Mouse (Mus musculus): Measurements from ENCODE around the gene Dazap2. TPM values are rescaled to one million over a fixed set of nuclear protein-coding genes. Genes with fewer than 3 reads are reported as not detected.
A peak's percentile ranks its signal among the peaks of the same experiment; 100 is the strongest.

Dazap2 gene
- total and polyA plus RNA-seq, 3 experiments: 56.0 to 213 (median 159) TPM

GRCm38 (mm10) chr15:100598287-100598882 is 16.8 kb upstream of the Dazap2 start:
- dilution Hi-C loops (cut with MboI; ENCODE audit: extremely low pct_ligation_motif_present, extremely low pct_unique_long_range_greater_than_20kb, low sequenced_read_pairs) (no loop called here), in situ Hi-C loops (cut with MboI; ENCODE audit: low pct_ligation_motif_present, low pct_unique_long_range_greater_than_20kb, low sequenced_read_pairs) (no loop called here)
- H3K9ac ChIP-seq (ENCODE audit: insufficient read depth, low read depth): peak overlapping the region; percentile 95; the same call in 1 of the 2 replicates
- no peaks in the 10 kb centered on the region for H3K36me3 ChIP-seq (replicated peaks in 1 of 2; ENCODE audit: control insufficient read depth in 1 of 2, insufficient read depth in 1 of 2, low read length in 1 of 2)
- peaks cover 18% of the 10 kb centered on the region for H3K27me3 ChIP-seq (replicated peaks)
- H3K4me1 ChIP-seq (ENCODE audit: control insufficient read depth in 1 of 2, insufficient read depth in 2 of 2): peaks cover 14 to 42% of the 10 kb centered on the region in 2 experiments
- H3K4me2 ChIP-seq (ENCODE audit: insufficient read depth, low read depth, poor library complexity, severe bottlenecking): peak overlapping the region; percentile 77
- DNase-seq (ENCODE audit: extremely low read depth): peak; percentile 14
- H3K79me2 ChIP-seq (replicated peaks; ENCODE audit: control insufficient read depth, extremely low read depth, insufficient read depth, poor library complexity, severe bottlenecking): no peaks in the 10 kb centered on the region
- TF ChIP-seq ZC3H11A (IDR thresholded peaks at IDR 0.05; ENCODE audit: low read depth, low read length) (no peak), EP300 (IDR thresholded peaks at IDR 0.05; ENCODE audit: low read length) (0 out of 2 replicates have a peak, but pooled peaks have one; percentile 19), SIN3A (IDR thresholded peaks at IDR 0.05; ENCODE audit: low read length) (peak; percentile 41; the same call in 1 of the 2 replicates), ZNF384 (IDR thresholded peaks at IDR 0.05; ENCODE audit: low read depth, low read length) (peak; percentile 68)
- no peak overlapping the region for H3K27ac ChIP-seq (ENCODE audit: insufficient read depth, low read depth)
- H3K9me3 ChIP-seq (replicated peaks; ENCODE audit: low read length): no peaks in the 10 kb centered on the region
- H3K4me3 ChIP-seq (replicated peaks in 1 of 3; ENCODE audit: low read depth in 2 of 3, low read length in 2 of 3, poor library complexity in 1 of 3): peak overlapping the region; percentile 63 to 90 (median 64)

GRCm38 (mm10) chr15:100598883-100599275 is 16.3 kb upstream of the Dazap2 start:
- TF ChIP-seq ELF1 (IDR thresholded peaks at IDR 0.05; ENCODE audit: low read depth, low read length) (0 out of 2 replicates have a peak, but pooled peaks have one; percentile 20), IRF4 (IDR thresholded peaks at IDR 0.05; ENCODE audit: low read depth, low read length) (0 out of 2 replicates have a peak, but pooled peaks have one; percentile 17), CHD2 (IDR thresholded peaks at IDR 0.05; ENCODE audit: low read length) (0 out of 2 replicates have a peak, but pooled peaks have one; percentile 15), RAD21 (IDR thresholded peaks at IDR 0.05; ENCODE audit: low read depth, low read length) (no peak), TCF12 (IDR thresholded peaks at IDR 0.05; ENCODE audit: low read depth, low read length) (0 out of 2 replicates have a peak, but pooled peaks have one; percentile 44), SIN3A (IDR thresholded peaks at IDR 0.05; ENCODE audit: low read length) (0 out of 2 replicates have a peak, but pooled peaks have one; percentile 27), JUN (IDR thresholded peaks at IDR 0.05; ENCODE audit: insufficient read depth, low read depth, low read length) (no peak), CHD1 (IDR thresholded peaks at IDR 0.05; ENCODE audit: low read depth, low read length) (no peak)
- Histone ChIP-seq H3K4me2 (ENCODE audit: insufficient read depth, low read depth, poor library complexity, severe bottlenecking) (peak overlapping the region; percentile 77), H3K4me1 (ENCODE audit: control insufficient read depth in 1 of 2, insufficient read depth in 2 of 2) (peaks cover 18 to 47% of the 10 kb centered on the region in 2 experiments), H3K4me3 (replicated peaks in 1 of 3; ENCODE audit: low read depth in 2 of 3, low read length in 2 of 3, poor library complexity in 1 of 3) (peak overlapping the region; percentile 63 to 90 (median 64)), H3K27me3 (replicated peaks) (peaks cover 18% of the 10 kb centered on the region), H3K9ac (ENCODE audit: insufficient read depth, low read depth) (peak overlapping the region; percentile 95), H3K9me3 (replicated peaks; ENCODE audit: low read length) (no peaks in the 10 kb centered on the region), H3K79me2 (replicated peaks; ENCODE audit: control insufficient read depth, extremely low read depth, insufficient read depth, poor library complexity, severe bottlenecking) (no peaks in the 10 kb centered on the region), H3K36me3 (replicated peaks in 1 of 2; ENCODE audit: control insufficient read depth in 1 of 2, insufficient read depth in 1 of 2, low read length in 1 of 2) (no peaks in the 10 kb centered on the region), H3K27ac (ENCODE audit: insufficient read depth, low read depth) (no peak overlapping the region)
- in situ Hi-C loops (cut with MboI; ENCODE audit: low pct_ligation_motif_present, low pct_unique_long_range_greater_than_20kb, low sequenced_read_pairs) (no loop called here), dilution Hi-C loops (cut with MboI; ENCODE audit: extremely low pct_ligation_motif_present, extremely low pct_unique_long_range_greater_than_20kb, low sequenced_read_pairs) (no loop called here)
- DNase-seq (ENCODE audit: extremely low read depth): peak; percentile 21
